ENCODE assay signal across 13 mouse cellular contexts in genomic region chr2:144213803-144214202, GRCm38 (mm10). TPM values are rescaled to one million over a fixed set of nuclear protein-coding genes. Genes with fewer than 3 reads are reported as not detected.
A peak's percentile ranks its signal among the peaks of the same experiment; 100 is the strongest.
DNase-seq lines count a peak whose midpoint lies in the region; ATAC-seq lines count a peak whose summit lies in the region.
"Had no signal": no experiment of that assay in that cellular context is flagged by ENCODE, and none has a peak within 500 bp of the region (broad histone marks: within the 10 kb centered on the region; RNA-seq: fewer than 3 reads in every experiment).

No protein-coding gene starts in this region.

- ATAC-seq in liver, embryonic 16.5 days (ENCODE audit: low read depth) = peak; percentile 53
- ATAC-seq in liver, embryonic 11.5 days (replicated peaks; ENCODE audit: low FRiP score) = no peak
- peak; percentile 95 to 96 for ATAC-seq in hematopoietic stem cell, adult 5-6 weeks (replicated peaks in 1 of 2; ENCODE audit: insufficient read depth in 1 of 2, low FRiP score in 2 of 2, low TSS enrichment in 1 of 2, low read depth in 1 of 2, poor library complexity in 2 of 2, severe bottlenecking in 2 of 2)

- 51% methylated on average over 6 of the region's 6 CpGs for WGBS in liver, embryonic 16.5 days (ENCODE audit: insufficient replicate concordance)
- WGBS in liver, embryonic 11.5 days = 77% methylated on average over 6 of the region's 6 CpGs

- H3K4me3 ChIP-seq in liver, embryonic 16.5 days (ENCODE audit: low read depth, low read length) = no peak overlapping the region
- H3K4me3 ChIP-seq in liver, embryonic 11.5 days (ENCODE audit: low read depth, low read length) = no peak overlapping the region
- H3K4me3 ChIP-seq: forebrain, embryonic 15.5 days; hindbrain, embryonic 15.5 days; limb, embryonic 13.5 days; megakaryocyte, embryonic 14.5 days had no signal

- H3K4me2 ChIP-seq in liver, embryonic 16.5 days (ENCODE audit: low read depth, low read length) = no peak overlapping the region
- no peak overlapping the region for H3K4me2 ChIP-seq in liver, embryonic 11.5 days
- H3K4me2 ChIP-seq: forebrain, embryonic 15.5 days; hindbrain, embryonic 15.5 days; limb, embryonic 13.5 days had no signal

- H3K9me3 ChIP-seq in liver, embryonic 16.5 days (replicated peaks; ENCODE audit: control insufficient read depth, low read length) = no peaks in the 10 kb centered on the region
- H3K9me3 ChIP-seq in liver, embryonic 11.5 days (ENCODE audit: control insufficient read depth, low read length) = no peaks in the 10 kb centered on the region
- H3K9me3 ChIP-seq: forebrain, embryonic 15.5 days; hindbrain, embryonic 15.5 days; limb, embryonic 13.5 days; megakaryocyte, embryonic 14.5 days had no signal

- no peaks in the 10 kb centered on the region for H3K36me3 ChIP-seq in liver, embryonic 16.5 days (ENCODE audit: control insufficient read depth, insufficient read depth)
- H3K36me3 ChIP-seq in liver, embryonic 11.5 days (ENCODE audit: control insufficient read depth, insufficient read depth, low read length) = no peaks in the 10 kb centered on the region
- H3K36me3 ChIP-seq: forebrain, embryonic 15.5 days; hindbrain, embryonic 15.5 days; limb, embryonic 13.5 days had no signal

- no peak overlapping the region for H3K9ac ChIP-seq in liver, embryonic 16.5 days (ENCODE audit: low read depth, low read length)
- no peak overlapping the region for H3K9ac ChIP-seq in liver, embryonic 11.5 days (ENCODE audit: low read depth, low read length)
- H3K9ac ChIP-seq: forebrain, embryonic 15.5 days; hindbrain, embryonic 15.5 days; limb, embryonic 13.5 days had no signal

- no peak for DNase-seq in liver, embryonic 11.5 days (ENCODE audit: low spot score)
- peak; percentile 17 for DNase-seq in CD4-positive, CD25-positive, alpha-beta regulatory T cell, adult 2 months (ENCODE audit: low read depth, low spot score)
- DNase-seq in natural killer cell, adult 2 months (ENCODE audit: low spot score in 2 of 2) = peak; percentile 6 to 39
- no peak for DNase-seq in layer of hippocampus, postnatal 36 days
- DNase-seq in right cerebral cortex, postnatal 36 days (ENCODE audit: low spot score in 2 of 2) = no peak
- DNase-seq: adrenal gland, postnatal 14 days; gastrocnemius, postnatal 25 days had no signal

- H3K27ac ChIP-seq in liver, embryonic 16.5 days (ENCODE audit: low read length) = no peak overlapping the region
- H3K27ac ChIP-seq in liver, embryonic 11.5 days (ENCODE audit: low read depth, low read length) = no peak overlapping the region
- H3K27ac ChIP-seq: forebrain, embryonic 15.5 days; hindbrain, embryonic 15.5 days; limb, embryonic 13.5 days had no signal

- no peaks in the 10 kb centered on the region for H3K27me3 ChIP-seq in liver, embryonic 16.5 days (ENCODE audit: control insufficient read depth, insufficient read depth, low read depth, low read length)
- no peaks in the 10 kb centered on the region for H3K27me3 ChIP-seq in liver, embryonic 11.5 days (replicated peaks; ENCODE audit: control insufficient read depth, insufficient read depth, low read length)
- H3K27me3 ChIP-seq: forebrain, embryonic 15.5 days; hindbrain, embryonic 15.5 days; limb, embryonic 13.5 days; megakaryocyte, embryonic 14.5 days had no signal

- H3K4me1 ChIP-seq in liver, embryonic 16.5 days (ENCODE audit: control insufficient read depth, low read depth, low read length) = peaks cover 5% of the 10 kb centered on the region
- H3K4me1 ChIP-seq in liver, embryonic 11.5 days (replicated peaks; ENCODE audit: control insufficient read depth, insufficient read depth, low read length) = peaks cover 7% of the 10 kb centered on the region; the same call in 1 of the 2 replicates

RNA-seq across cellular contexts. Expression of gene Mgme1, which starts 56.7 kb away (rescaled TPM):
- 8.1 and 9.9 TPM in 2 replicates for polyA plus RNA-seq in liver, embryonic 16.5 days (2015; fragmentation: Nextera tagmentation; extraction: Ambion mirVana)
- polyA plus RNA-seq in liver, embryonic 11.5 days (2014; fragmentation: Nextera tagmentation; extraction: Ambion mirVana) = 26.0 and 26.6 TPM in 2 replicates
- total RNA-seq in hematopoietic stem cell, adult 5-6 weeks (2017) = 31.5 and 32.1 TPM in 2 replicates
- 1 to 10 TPM; 6.1 to 7.1 TPM for total RNA-seq in layer of hippocampus, postnatal 36 days (2021)

RNA-seq across cellular contexts. Expression of gene Snx5, which starts 56.9 kb away (rescaled TPM):
- polyA plus RNA-seq in liver, embryonic 16.5 days (2015; fragmentation: Nextera tagmentation; extraction: Ambion mirVana) = 56.5 and 60.5 TPM in 2 replicates
- polyA plus RNA-seq in liver, embryonic 11.5 days (2014; fragmentation: Nextera tagmentation; extraction: Ambion mirVana) = 168 and 171 TPM in 2 replicates
- total RNA-seq in hematopoietic stem cell, adult 5-6 weeks (2017) = 265 and 321 TPM in 2 replicates
- total RNA-seq in layer of hippocampus, postnatal 36 days (2021) = 10 to 100 TPM; 68.7 to 69.4 TPM

Comparison
In these comparisons a context has a peak if more than half of its experiments do, and no peak if none do; other contexts are left out.
1. DNase-seq: peak in CD4-positive, CD25-positive, alpha-beta regulatory T cell, adult 2 months (single experiment) and natural killer cell, adult 2 months (2 of 2); none in liver, embryonic 11.5 days (single experiment), layer of hippocampus, postnatal 36 days (0 of 2) and right cerebral cortex, postnatal 36 days (0 of 2).